Mouse (Mus musculus): ENCODE measurements around the gene Hist1h2bb.

The Hist1h2bb gene

GRCm38 (mm10) chr13:23728472-23729191 is 17.9 kb upstream of the Hist1h2bb start:
- no peak for DNase-seq (ENCODE audit: low read depth)

- DNase-seq (ENCODE audit: low read depth), result no peak
Observed at GRCm38 (mm10) chr13:23729192-23729525, 17.4 kb upstream of the Hist1h2bb start.

DNA sequence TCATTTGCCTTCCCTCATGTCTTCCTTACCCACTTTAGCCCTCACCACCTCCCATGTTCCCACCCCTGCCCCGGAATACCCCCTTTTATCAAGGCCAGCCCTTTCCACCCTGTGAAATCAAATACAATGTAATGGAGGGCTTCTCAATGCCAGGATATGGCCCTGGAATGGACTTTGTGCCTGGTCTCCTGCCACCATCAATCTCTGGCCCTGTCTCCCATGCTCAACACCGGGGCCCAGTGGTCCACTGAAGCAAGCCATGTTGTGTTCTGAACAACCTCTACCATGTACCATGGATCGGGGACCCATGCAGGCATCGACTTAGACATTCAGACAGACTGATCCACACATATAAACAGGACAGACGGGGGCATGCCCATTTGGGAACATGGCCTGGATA is 16.8 kb upstream of the Hist1h2bb start:
- DNase-seq (ENCODE audit: low read depth), result no peak

DNA sequence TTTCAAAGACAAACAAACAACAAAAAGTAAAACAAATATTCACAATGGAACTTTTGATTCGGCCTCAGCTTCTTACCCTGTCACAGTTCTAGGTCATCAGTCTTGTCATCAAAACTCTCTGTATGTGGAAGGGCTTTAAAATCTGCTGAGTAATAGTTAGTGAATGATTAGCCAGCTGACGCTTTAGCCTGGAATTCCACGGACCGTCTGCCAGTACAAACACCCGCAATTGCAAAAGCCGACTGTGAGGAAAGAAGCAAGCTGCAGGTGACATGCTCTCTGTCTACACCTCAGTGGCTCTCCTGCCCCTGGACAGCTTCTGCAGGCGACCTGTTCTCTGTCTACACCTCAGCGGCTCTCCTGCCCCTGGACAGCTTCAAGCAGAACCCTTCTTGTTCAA is 16.1 kb upstream of the Hist1h2bb start:
- no peak for DNase-seq (ENCODE audit: low read depth)

DNA sequence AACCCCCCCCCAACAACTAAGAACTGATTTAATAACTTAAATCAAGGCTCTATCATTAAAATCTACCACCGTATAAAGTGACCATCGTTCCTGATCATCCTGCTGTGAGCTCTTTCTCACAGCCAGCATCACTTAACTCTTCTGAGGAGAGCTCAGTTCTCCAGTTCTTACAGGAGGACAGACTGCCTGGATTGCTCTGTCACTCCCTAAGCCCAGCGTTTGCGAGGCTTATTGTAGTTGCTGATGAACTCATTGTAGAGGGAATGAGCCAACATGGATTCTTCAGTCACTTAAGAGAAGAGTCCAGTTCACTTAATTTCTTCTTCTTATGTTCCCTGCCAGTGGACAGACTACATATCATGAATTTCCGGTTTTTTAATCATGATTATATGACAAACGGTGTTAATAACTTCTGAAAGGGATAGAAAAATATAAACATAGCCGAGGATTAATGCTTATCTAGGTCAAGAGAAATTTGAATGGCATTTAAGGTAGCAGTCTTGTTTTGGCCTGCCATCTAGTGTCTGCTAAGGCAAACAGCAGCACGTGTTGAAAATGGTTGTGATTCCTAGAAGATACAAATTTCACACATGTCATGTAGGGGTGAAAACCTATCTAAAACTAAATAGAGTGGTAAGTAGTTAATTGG is 14.3 kb upstream of the Hist1h2bb start:
- peak; percentile 63 for DNase-seq (ENCODE audit: low read depth)

- DNase-seq (ENCODE audit: low read depth), result no peak
Observed at GRCm38 (mm10) chr13:23737091-23737490, 9.4 kb upstream of the Hist1h2bb start.

- peak; percentile 59 for DNase-seq (ENCODE audit: low read depth)
Observed at GRCm38 (mm10) chr13:23738041-23738440, 8.5 kb upstream of the Hist1h2bb start.

- peak; percentile 95 for DNase-seq (ENCODE audit: low read depth)
Observed at GRCm38 (mm10) chr13:23738677-23739068, 7.9 kb upstream of the Hist1h2bb start, which contains the start of gene Hist1h1c. Gene Hist1h1c (plus strand): TSS chr13:23738808.

DNA sequence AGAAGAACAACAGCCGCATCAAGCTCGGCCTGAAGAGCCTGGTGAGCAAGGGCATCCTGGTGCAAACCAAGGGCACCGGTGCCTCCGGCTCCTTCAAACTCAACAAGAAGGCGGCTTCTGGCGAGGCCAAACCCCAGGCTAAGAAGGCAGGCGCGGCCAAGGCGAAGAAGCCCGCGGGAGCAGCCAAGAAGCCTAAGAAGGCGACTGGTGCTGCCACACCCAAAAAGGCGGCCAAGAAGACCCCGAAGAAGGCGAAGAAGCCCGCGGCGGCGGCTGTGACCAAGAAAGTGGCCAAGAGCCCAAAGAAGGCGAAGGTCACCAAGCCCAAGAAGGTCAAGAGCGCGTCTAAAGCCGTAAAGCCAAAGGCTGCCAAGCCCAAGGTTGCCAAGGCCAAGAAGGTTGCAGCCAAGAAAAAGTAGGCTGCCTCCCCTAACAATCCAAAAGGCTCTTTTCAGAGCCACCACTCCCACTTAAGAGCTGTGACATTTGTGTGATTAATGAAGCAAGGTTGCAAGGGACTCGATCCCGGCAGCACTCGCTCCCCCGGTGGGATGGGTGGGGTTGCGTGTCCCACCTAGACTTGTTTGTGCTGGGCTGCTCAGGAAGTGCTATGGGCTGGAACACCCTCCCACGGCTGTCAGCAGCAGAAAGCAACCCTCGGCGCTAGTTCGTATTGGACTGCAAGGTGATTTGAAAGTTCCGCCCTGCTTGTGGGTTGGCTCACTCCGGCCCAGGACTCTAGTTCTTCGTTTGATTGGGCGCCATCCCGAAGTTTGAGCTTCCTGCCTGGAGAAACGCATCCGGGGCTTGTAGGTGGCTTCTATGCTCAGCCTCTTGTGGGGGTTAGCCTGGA is 7.2 kb upstream of the Hist1h2bb start:
- peak; percentile 94 for DNase-seq (ENCODE audit: low read depth)

DNA sequence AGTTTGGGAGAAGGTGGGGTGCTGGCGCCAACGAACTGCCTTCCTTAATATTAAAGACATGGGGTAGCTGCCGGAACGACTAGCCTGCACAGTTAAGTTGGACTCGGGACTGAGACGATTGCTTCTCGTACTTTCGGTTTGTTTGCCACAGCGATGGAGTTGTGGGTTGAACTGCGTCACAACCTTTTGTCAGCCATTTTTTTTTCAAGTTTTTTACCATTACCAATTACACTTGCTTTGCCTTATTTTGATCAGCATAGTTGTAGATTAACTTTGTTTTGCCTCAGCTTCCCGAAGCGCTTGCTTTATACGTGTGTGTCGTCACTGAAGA is 6.6 kb upstream of the Hist1h2bb start:
- no peak for DNase-seq (ENCODE audit: low read depth)

- DNase-seq (ENCODE audit: low read depth), result peak; percentile 38
Observed at GRCm38 (mm10) chr13:23740256-23740840, 6.2 kb upstream of the Hist1h2bb start.

DNA sequence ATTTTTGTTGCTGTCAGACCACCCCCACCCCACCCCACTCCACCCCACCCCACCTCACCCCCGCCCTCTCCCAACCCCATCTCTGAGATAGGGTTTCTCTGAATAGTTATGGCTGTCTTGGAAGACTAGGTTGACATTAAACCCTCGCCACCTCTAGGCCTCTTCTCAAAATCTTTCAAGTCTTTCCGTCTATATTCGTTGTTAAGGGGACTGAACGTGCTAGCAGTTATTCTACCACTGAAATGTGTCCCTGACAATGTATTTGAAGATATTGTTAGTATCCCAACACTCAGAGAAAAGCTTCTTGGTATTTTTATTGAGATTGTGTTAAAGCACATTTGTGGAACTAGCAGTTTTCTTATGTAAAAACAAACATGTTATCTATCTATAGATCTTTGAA is 5.6 kb upstream of the Hist1h2bb start:
- DNase-seq (ENCODE audit: low read depth), result peak; percentile 23

DNA sequence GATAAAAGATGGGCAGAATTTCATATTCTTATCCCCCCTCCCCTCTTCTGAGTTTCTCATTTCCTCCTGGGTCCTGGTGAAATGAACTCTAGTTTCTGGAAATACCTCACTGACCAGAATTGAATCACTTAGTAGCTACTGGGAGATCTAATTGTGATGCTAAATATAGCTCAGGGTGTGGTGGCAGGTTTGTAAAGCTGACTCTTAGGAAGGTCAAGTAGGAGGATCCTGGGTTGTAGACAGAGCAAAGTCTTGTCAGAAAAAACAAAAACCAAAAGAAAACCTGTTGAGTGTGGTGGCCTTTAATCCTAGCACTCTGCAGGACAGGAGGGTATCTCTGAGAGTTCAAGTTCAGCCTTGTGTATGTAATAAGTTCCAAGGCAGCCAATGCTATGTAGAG is 4.5 kb upstream of the Hist1h2bb start:
- no peak for DNase-seq (ENCODE audit: low read depth)

DNA sequence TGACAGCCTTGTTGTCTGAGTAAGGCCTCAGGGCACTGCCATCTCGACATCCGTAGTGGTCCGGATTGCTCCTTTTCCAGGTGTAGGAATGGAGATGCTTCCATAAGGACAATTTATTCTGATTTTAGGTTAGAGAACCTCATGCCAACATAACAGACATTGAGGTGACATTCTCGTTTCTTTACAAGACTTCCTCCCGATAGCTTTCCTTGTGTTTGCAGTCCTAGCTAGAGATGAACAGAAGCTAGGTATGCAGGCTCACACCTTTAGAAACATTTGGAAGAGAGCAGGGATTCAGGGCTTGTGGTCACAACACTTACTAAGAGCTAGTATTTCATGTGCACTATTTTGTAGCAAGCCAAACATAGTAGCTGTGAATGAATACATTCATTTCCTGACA is 3.3 kb upstream of the Hist1h2bb start:
- no peak for DNase-seq (ENCODE audit: low read depth)

GRCm38 (mm10) chr13:23743963-23744362 is 2.6 kb upstream of the Hist1h2bb start:
- DNase-seq (ENCODE audit: low read depth), result no peak

DNA sequence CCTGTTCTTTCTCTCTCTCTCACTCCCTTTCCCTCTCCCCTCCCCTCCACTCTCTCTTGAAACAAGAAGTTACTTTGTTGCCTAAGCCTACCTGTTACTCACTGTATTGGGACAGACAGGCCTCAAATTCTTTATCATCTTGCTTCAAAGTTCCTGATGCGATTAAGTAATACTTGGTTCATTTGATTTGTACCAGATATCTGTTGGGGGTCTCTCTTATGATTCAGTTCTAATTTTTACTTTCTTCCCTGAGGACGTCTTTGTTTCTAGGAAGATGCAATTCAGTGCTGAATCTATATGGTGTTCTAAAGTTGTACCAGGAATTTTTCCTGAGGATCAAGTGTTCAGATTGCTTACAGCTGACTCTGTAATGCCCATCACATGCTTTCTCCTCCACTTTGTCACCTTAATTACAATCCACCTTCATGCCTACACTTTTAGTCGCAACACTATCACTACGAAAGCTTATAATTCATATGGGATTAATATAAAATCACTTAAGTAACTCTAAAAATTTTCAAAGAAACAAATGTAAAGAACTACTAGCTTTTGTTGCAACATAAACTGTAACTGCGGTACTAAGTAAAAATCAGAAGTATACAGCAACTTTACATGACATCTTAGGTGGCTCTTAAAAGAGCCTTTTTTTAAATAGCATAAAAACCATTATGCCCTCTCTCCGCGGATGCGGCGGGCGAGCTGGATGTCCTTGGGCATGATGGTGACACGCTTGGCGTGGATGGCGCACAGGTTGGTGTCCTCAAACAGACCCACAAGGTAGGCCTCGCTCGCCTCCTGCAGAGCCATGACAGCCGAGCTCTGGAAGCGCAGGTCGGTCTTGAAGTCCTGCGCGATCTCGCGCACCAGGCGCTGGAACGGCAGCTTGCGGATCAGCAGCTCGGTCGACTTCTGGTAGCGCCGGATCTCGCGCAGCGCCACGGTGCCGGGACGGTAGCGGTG is 1.8 kb upstream of the Hist1h2bb start:
- no peak for DNase-seq (ENCODE audit: low read depth)

DNA sequence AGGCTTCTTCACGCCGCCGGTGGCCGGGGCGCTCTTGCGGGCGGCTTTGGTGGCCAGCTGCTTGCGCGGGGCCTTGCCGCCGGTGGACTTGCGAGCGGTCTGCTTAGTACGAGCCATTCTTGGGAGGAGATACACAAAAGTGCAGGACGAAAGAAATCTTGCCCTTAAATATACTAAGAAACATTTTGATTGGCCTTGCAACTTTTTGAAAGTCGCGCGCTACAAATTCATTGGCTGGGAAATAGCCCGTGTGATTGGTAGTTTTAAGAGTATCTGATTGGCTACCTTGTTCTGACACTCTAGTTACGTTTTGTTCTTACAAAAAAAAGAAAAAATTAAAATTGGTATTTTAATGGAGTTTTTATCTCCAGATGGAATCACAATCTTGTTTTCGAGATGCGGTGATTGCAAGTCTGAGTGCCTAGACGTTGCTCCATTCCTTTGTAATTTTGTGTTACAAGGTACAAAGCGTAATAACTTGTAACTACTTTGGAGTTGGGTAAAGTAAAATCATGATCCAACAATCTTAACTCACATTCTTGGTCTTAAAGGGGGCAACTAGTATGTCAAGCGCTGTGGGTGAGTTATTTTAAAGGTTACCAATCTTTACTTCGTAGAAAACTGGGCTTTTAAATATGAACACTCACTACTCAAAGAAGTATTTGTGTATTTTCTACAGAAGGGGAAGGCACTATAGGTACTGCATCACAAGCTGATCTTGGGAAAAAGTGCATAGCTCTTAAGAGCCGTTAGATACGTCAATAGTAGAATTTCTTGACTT is 963 bp upstream of the Hist1h2bb start, which contains the start of gene Hist1h3c:
Gene Hist1h3c (minus strand): TSS at position 222 of the 781 bp plus-strand sequence.
- peak; percentile 92 for DNase-seq (ENCODE audit: low read depth)

DNA sequence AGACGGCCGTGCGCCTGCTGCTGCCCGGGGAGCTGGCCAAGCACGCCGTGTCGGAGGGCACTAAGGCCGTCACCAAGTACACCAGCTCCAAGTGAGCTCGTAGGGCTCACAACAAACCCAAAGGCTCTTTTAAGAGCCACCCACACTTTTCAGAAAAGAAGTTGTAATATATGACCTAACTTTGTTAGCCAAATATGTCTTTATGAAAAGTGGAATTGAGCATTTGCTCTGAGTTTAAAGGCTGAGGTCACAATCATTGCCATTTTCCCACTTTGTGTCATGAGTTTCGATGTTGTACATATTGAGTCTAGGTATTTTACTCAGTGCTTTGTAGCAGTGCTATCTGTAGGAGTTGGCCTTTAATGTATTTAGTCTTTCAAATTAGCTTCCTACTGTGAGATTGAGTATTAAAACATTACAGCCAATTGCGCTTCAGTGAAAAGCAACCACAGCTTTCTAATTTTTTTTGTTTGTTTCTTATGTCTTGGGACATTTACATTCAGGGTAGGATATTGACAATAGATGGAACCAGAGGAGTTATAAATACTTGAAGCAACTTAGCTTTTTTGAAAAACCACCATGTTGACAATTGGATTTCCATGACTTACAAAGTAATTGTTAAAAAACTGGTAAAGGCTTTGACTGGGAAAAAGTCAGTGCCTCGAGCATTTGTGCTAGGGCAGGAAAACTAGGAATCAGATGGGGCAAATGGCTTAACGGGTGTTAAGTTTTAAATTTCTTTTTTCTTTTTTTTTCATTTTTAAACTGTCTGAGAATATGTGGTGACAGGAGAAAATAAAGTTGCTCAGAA is 752 bp downstream of the Hist1h2bb start:
- no peak for DNase-seq (ENCODE audit: low read depth)

GRCm38 (mm10) chr13:23747892-23748288 is 1.4 kb downstream of the Hist1h2bb start:
- no peak for DNase-seq (ENCODE audit: low read depth)
